ENCODE assay signal across 21 mouse cellular contexts in the genomic region with DNA sequence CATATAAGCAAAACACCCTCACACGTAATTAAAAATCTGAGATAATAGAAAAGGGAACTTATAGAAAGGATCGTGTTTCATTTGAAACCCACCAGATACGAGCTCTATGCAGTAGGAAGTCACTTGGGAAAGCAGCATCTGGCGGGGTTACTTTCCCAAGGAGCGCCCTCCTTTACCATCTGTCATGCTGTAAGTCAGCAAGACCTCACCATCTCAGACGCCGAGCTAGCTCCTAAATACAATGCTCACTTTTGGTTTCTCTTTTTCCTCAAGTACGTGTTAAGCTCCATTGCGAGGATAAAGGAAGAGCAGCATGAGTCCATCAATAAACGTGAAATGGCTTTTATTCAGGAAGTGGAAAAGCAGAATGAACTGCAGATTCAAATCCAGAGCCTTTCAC.
"Had no signal": no experiment of that assay in that cellular context is flagged by ENCODE, and none has a peak within 500 bp of the region (broad histone marks: within the 10 kb centered on the region; RNA-seq: fewer than 3 reads in every experiment).

No protein-coding gene starts in this region.

- DNase-seq: heart, postnatal 14 days; heart, postnatal 36 days; heart, postnatal 4 days; kidney, adult 11 months; kidney, adult 18-20 months; kidney, adult 2 months; kidney, adult 8-10 months; kidney, adult 9 months; kidney, postnatal 10 days; kidney, postnatal 14 days; kidney, postnatal 25 days; kidney, postnatal 36 days; kidney, postnatal 4 days; layer of hippocampus, adult 9-11 months; layer of hippocampus, postnatal 36 days had no signal

- ATAC-seq: hindbrain, embryonic 16.5 days; hindbrain, postnatal 0 days; inflammation-experienced regulatory T-cells, adult 6 months; intestine, embryonic 15.5 days; intestine, embryonic 16.5 days; intestine, postnatal 0 days had no signal
